Mouse (Mus musculus): Measurements from ENCODE around the gene Hnrnpc. TPM values are rescaled to one million over a fixed set of nuclear protein-coding genes. Genes with fewer than 3 reads are reported as not detected.
A peak's percentile ranks its signal among the peaks of the same experiment; 100 is the strongest.

The Hnrnpc gene
- polyA plus RNA-seq, 1 experiment from 2014 or later = 326 TPM

- Histone ChIP-seq H3K36me3 (no peaks in the 10 kb centered on the region), H3K9ac (no peak overlapping the region), H3K4me3 (no peak overlapping the region; the same call in 1 of the 2 replicates), H3K27ac (no peak overlapping the region), H3K9me3 (replicated peaks) (no peaks in the 10 kb centered on the region), H3K27me3 (no peaks in the 10 kb centered on the region), H3K4me2 (peak overlapping the region; percentile 100; the same call in 1 of the 2 replicates), H3K4me1 (replicated peaks) (peaks cover 6% of the 10 kb centered on the region)
- WGBS = 54% methylated on average over 7 of the region's 7 CpGs
- no peak for ATAC-seq (replicated peaks; ENCODE audit: insufficient number of reproducible peaks, insufficient read depth, low FRiP score, low read depth)
These were observed 16.3 kb upstream of the Hnrnpc start for GRCm38 (mm10) chr14:52120169-52120568.

- H3K4me2 ChIP-seq = peak overlapping the region; percentile 100
- H3K4me3 ChIP-seq = peak overlapping the region; percentile 69
- H3K9ac ChIP-seq = peak overlapping the region; percentile 71
- WGBS = under 1% methylated on average over 38 of the region's 38 CpGs
- peak overlapping the region; percentile 73 for H3K27ac ChIP-seq
- H3K4me1 ChIP-seq (replicated peaks) = peaks cover 6% of the 10 kb centered on the region
- ATAC-seq (replicated peaks; ENCODE audit: insufficient number of reproducible peaks, insufficient read depth, low FRiP score, low read depth) = peak; percentile 78
- H3K36me3 ChIP-seq = no peaks in the 10 kb centered on the region
- H3K27me3 ChIP-seq = no peaks in the 10 kb centered on the region
- no peaks in the 10 kb centered on the region for H3K9me3 ChIP-seq (replicated peaks)
These were observed 15.2 kb upstream of the Hnrnpc start for GRCm38 (mm10) chr14:52118823-52119608.

- Histone ChIP-seq H3K4me3 (peak overlapping the region; percentile 69), H3K36me3 (no peaks in the 10 kb centered on the region), H3K27me3 (no peaks in the 10 kb centered on the region), H3K27ac (peak overlapping the region; percentile 73; the same call in 1 of the 2 replicates), H3K4me2 (peak overlapping the region; percentile 100), H3K4me1 (replicated peaks) (peaks cover 6% of the 10 kb centered on the region), H3K9me3 (replicated peaks) (no peaks in the 10 kb centered on the region), H3K9ac (peak overlapping the region; percentile 71; the same call in 1 of the 2 replicates)
- WGBS = 16% methylated on average over 8 of the region's 8 CpGs
- ATAC-seq (replicated peaks; ENCODE audit: insufficient number of reproducible peaks, insufficient read depth, low FRiP score, low read depth) = no peak
These were observed 14.6 kb upstream of the Hnrnpc start for GRCm38 (mm10) chr14:52118456-52118822.

GRCm38 (mm10) chr14:52117241-52117640, 13.4 kb upstream of the Hnrnpc start:
- Histone ChIP-seq H3K4me1 (replicated peaks) (peaks cover 6% of the 10 kb centered on the region), H3K4me3 (no peak overlapping the region), H3K36me3 (no peaks in the 10 kb centered on the region), H3K27me3 (no peaks in the 10 kb centered on the region), H3K27ac (no peak overlapping the region), H3K9ac (no peak overlapping the region), H3K9me3 (replicated peaks) (no peaks in the 10 kb centered on the region), H3K4me2 (no peak overlapping the region)
- WGBS = 95% methylated on average over 5 of the region's 5 CpGs
- ATAC-seq (replicated peaks; ENCODE audit: insufficient number of reproducible peaks, insufficient read depth, low FRiP score, low read depth) = no peak

GRCm38 (mm10) chr14:52114101-52114500, 10.3 kb upstream of the Hnrnpc start:
- Histone ChIP-seq H3K27me3 (no peaks in the 10 kb centered on the region), H3K4me1 (replicated peaks) (peaks cover 6% of the 10 kb centered on the region), H3K9me3 (replicated peaks) (no peaks in the 10 kb centered on the region), H3K4me2 (no peak overlapping the region), H3K4me3 (no peak overlapping the region), H3K36me3 (no peaks in the 10 kb centered on the region), H3K27ac (no peak overlapping the region), H3K9ac (no peak overlapping the region)
- WGBS = 69% methylated on average over 1 of the region's 1 CpGs
- ATAC-seq (replicated peaks; ENCODE audit: insufficient number of reproducible peaks, insufficient read depth, low FRiP score, low read depth) = no peak

- H3K27me3 ChIP-seq = no peaks in the 10 kb centered on the region
- no peak within 1 kb of the TSS for H3K4me2 ChIP-seq
- H3K36me3 ChIP-seq = no peaks in the 10 kb centered on the region
- no peak for ATAC-seq (replicated peaks; ENCODE audit: insufficient number of reproducible peaks, insufficient read depth, low FRiP score, low read depth)
- 75% methylated on average over 4 of the region's 4 CpGs for WGBS
- no peak within 1 kb of the TSS for H3K9ac ChIP-seq
- H3K27ac ChIP-seq = no peak within 1 kb of the TSS
- no peak within 1 kb of the TSS for H3K4me3 ChIP-seq
- no peaks in the 10 kb centered on the region for H3K9me3 ChIP-seq (replicated peaks)
- peaks cover 13% of the 10 kb centered on the region for H3K4me1 ChIP-seq (replicated peaks)
These were observed 6.5 kb upstream of the Hnrnpc start, which contains the start of gene Rpgrip1 for GRCm38 (mm10) chr14:52110346-52110745. Rpgrip1 (plus strand) TSS chr14:52110704.

GRCm38 (mm10) chr14:52108025-52108424, 4.2 kb upstream of the Hnrnpc start:
- Histone ChIP-seq H3K9ac (no peak overlapping the region), H3K27me3 (no peaks in the 10 kb centered on the region), H3K4me1 (replicated peaks) (peaks cover 15% of the 10 kb centered on the region), H3K36me3 (no peaks in the 10 kb centered on the region), H3K4me3 (no peak overlapping the region), H3K4me2 (no peak overlapping the region), H3K27ac (no peak overlapping the region), H3K9me3 (replicated peaks) (no peaks in the 10 kb centered on the region)
- ATAC-seq (replicated peaks; ENCODE audit: insufficient number of reproducible peaks, insufficient read depth, low FRiP score, low read depth) = no peak
- 76% methylated on average over 2 of the region's 2 CpGs for WGBS

- H3K36me3 ChIP-seq = peaks cover 4% of the 10 kb centered on the region; the same call in 1 of the 2 replicates
- H3K9me3 ChIP-seq (replicated peaks) = no peaks in the 10 kb centered on the region
- H3K27ac ChIP-seq = peak overlapping the region; percentile 87
- peak overlapping the region; percentile 46 for H3K4me2 ChIP-seq
- no peak overlapping the region for H3K4me3 ChIP-seq
- H3K9ac ChIP-seq = peak overlapping the region; percentile 22; the same call in 1 of the 2 replicates
- 14% methylated on average over 10 of the region's 10 CpGs for WGBS
- ATAC-seq (replicated peaks; ENCODE audit: insufficient number of reproducible peaks, insufficient read depth, low FRiP score, low read depth) = no peak
- peaks cover 22% of the 10 kb centered on the region for H3K4me1 ChIP-seq (replicated peaks)
- H3K27me3 ChIP-seq = no peaks in the 10 kb centered on the region
These were observed 2.9 kb upstream of the Hnrnpc start for GRCm38 (mm10) chr14:52106741-52107140.

- Histone ChIP-seq H3K4me2 (no peak overlapping the region), H3K9ac (no peak overlapping the region), H3K9me3 (replicated peaks) (no peaks in the 10 kb centered on the region), H3K36me3 (peaks cover 9% of the 10 kb centered on the region), H3K4me3 (no peak overlapping the region), H3K27ac (peak overlapping the region; percentile 31; the same call in 1 of the 2 replicates), H3K4me1 (replicated peaks) (peaks cover 33% of the 10 kb centered on the region), H3K27me3 (no peaks in the 10 kb centered on the region)
- ATAC-seq (replicated peaks; ENCODE audit: insufficient number of reproducible peaks, insufficient read depth, low FRiP score, low read depth) = no peak
- WGBS = 84% methylated on average over 2 of the region's 2 CpGs
These were observed 1.5 kb upstream of the Hnrnpc start for GRCm38 (mm10) chr14:52105308-52105707.

GRCm38 (mm10) chr14:52104677-52105285, 953 bp upstream of the Hnrnpc start:
- no peaks in the 10 kb centered on the region for H3K27me3 ChIP-seq
- 39% methylated on average over 7 of the region's 7 CpGs for WGBS
- peak overlapping the region; percentile 66 for H3K4me2 ChIP-seq
- peak overlapping the region; percentile 94 for H3K27ac ChIP-seq
- no peak for ATAC-seq (replicated peaks; ENCODE audit: insufficient number of reproducible peaks, insufficient read depth, low FRiP score, low read depth)
- H3K36me3 ChIP-seq = peaks cover 9% of the 10 kb centered on the region
- peak overlapping the region; percentile 42 for H3K4me3 ChIP-seq
- peaks cover 36% of the 10 kb centered on the region for H3K4me1 ChIP-seq (replicated peaks)
- H3K9me3 ChIP-seq (replicated peaks) = no peaks in the 10 kb centered on the region
- peak overlapping the region; percentile 52 for H3K9ac ChIP-seq

- H3K4me2 ChIP-seq = peak overlapping the region; percentile 62
- under 1% methylated on average over 30 of the region's 30 CpGs for WGBS
- peak overlapping the region; percentile 91 for H3K9ac ChIP-seq
- ATAC-seq (replicated peaks; ENCODE audit: insufficient number of reproducible peaks, insufficient read depth, low FRiP score, low read depth) = peak; percentile 3
- H3K4me1 ChIP-seq (replicated peaks) = peaks cover 44% of the 10 kb centered on the region
- H3K27me3 ChIP-seq = no peaks in the 10 kb centered on the region
- no peaks in the 10 kb centered on the region for H3K9me3 ChIP-seq (replicated peaks)
- peak overlapping the region; percentile 95 for H3K27ac ChIP-seq
- H3K36me3 ChIP-seq = peaks cover 9% of the 10 kb centered on the region
- peak overlapping the region; percentile 76 for H3K4me3 ChIP-seq
These were observed 363 bp downstream of the Hnrnpc start for GRCm38 (mm10) chr14:52103474-52103855.

Measured in heart, embryonic 15.5 days (tissue).